Mouse (Mus musculus): Measurements from ENCODE around the gene Arpc4. TPM values are rescaled to one million over a fixed set of nuclear protein-coding genes. Genes with fewer than 3 reads are reported as not detected.
A peak's percentile ranks its signal among the peaks of the same experiment; 100 is the strongest.

Arpc4 gene
- total RNA-seq, 2 experiments from 2014 or later: 63.3 to 66.7 TPM

GRCm38 (mm10) chr6:113364518-113365135 lies 13.3 kb upstream of the Arpc4 start:
- no peak for DNase-seq

GRCm38 (mm10) chr6:113366639-113367038 lies 11.3 kb upstream of the Arpc4 start:
- no peak for DNase-seq

GRCm38 (mm10) chr6:113367574-113367973 lies 10.3 kb upstream of the Arpc4 start:
- no peak for DNase-seq

- no peak for DNase-seq
These were observed 9.8 kb upstream of the Arpc4 start for GRCm38 (mm10) chr6:113368124-113368523.

- DNase-seq: no peak
These were observed 9.3 kb upstream of the Arpc4 start for GRCm38 (mm10) chr6:113368577-113368976.

GRCm38 (mm10) chr6:113370194-113370929 lies 7.6 kb upstream of the Arpc4 start:
- no peak for DNase-seq

GRCm38 (mm10) chr6:113373491-113373890 lies 4.4 kb upstream of the Arpc4 start:
- no peak for DNase-seq

GRCm38 (mm10) chr6:113377172-113377495 lies 781 bp upstream of the Arpc4 start:
- DNase-seq: no peak

GRCm38 (mm10) chr6:113379246-113379645 lies 1.3 kb downstream of the Arpc4 start:
- DNase-seq: peak in 1 of 2 experiments; percentile 47

- no peak for DNase-seq
These were observed 2.6 kb downstream of the Arpc4 start for GRCm38 (mm10) chr6:113380480-113380879.

- DNase-seq: no peak
These were observed 6.5 kb downstream of the Arpc4 start for GRCm38 (mm10) chr6:113384351-113384927.

GRCm38 (mm10) chr6:113385160-113385714 lies 7.3 kb downstream of the Arpc4 start:
- DNase-seq: no peak

- DNase-seq: no peak
These were observed 8.1 kb downstream of the Arpc4 start for GRCm38 (mm10) chr6:113386025-113386424.

GRCm38 (mm10) chr6:113388960-113389359 lies 11.0 kb downstream of the Arpc4 start, which contains the start of gene Ttll3:
Ttll3 (plus strand) TSS chr6:113389260.
- no peak for DNase-seq

- no peak for DNase-seq
These were observed 12.8 kb downstream of the Arpc4 start for GRCm38 (mm10) chr6:113390715-113391114.

- no peak for DNase-seq
These were observed 14.1 kb downstream of the Arpc4 start for GRCm38 (mm10) chr6:113392015-113392386.

- DNase-seq: peak; percentile 38 to 45
These were observed 14.6 kb downstream of the Arpc4 start for GRCm38 (mm10) chr6:113392387-113393071.

- peak in 1 of 2 experiments; percentile 16 for DNase-seq
These were observed 16.0 kb downstream of the Arpc4 start for GRCm38 (mm10) chr6:113393951-113394350.

GRCm38 (mm10) chr6:113394811-113395210 lies 16.9 kb downstream of the Arpc4 start:
- no peak for DNase-seq

- DNase-seq: no peak
These were observed 17.6 kb downstream of the Arpc4 start for GRCm38 (mm10) chr6:113395501-113395900.

- DNase-seq: no peak
These were observed 18.5 kb downstream of the Arpc4 start for GRCm38 (mm10) chr6:113396270-113397030.

- DNase-seq: peak in 1 of 2 experiments; percentile 63
These were observed 24.2 kb downstream of the Arpc4 start for GRCm38 (mm10) chr6:113402094-113402493.

Data from heart, adult 18-20 months (tissue).